Mouse (Mus musculus) v-Abl transformed pro-B cells (cell line): Measurements from ENCODE around the gene Hpse.

ENCODE experiments used
- in situ Hi-C, 2 experiments: fragments of 400-800 bp; cut with MboI; formaldehyde crosslinking; loops; one replicate each; pipeline ENCODE4 v1.15.1; 2025; ENCODE audit not compliant: unreplicated experiment in 2 of 2

Hpse gene

GRCm38 (mm10) chr5:100648546-100648945 lies 71.0 kb downstream of the Hpse start:
- in situ Hi-C loops, result no loop called here

GRCm38 (mm10) chr5:100648046-100648445 lies 71.5 kb downstream of the Hpse start:
- in situ Hi-C loops, result no loop called here

GRCm38 (mm10) chr5:100646558-100646957 lies 73.0 kb downstream of the Hpse start:
- in situ Hi-C loops, result no loop called here

- in situ Hi-C loops, result loop anchor here (5.0 kb wide), 1 partner anchor 72 kb away; the partner anchor contains the start of gene Plac8 (in 2 of the 2)
Measured at GRCm38 (mm10) chr5:100643991-100644535, 75.5 kb downstream of the Hpse start.

GRCm38 (mm10) chr5:100643253-100643990 lies 76.1 kb downstream of the Hpse start:
- in situ Hi-C loops, result loop anchor here (5.0 kb wide), 1 partner anchor 71 kb away; the partner anchor contains the start of gene Plac8 (in 2 of the 2)

GRCm38 (mm10) chr5:100642316-100642715 lies 77.2 kb downstream of the Hpse start:
- in situ Hi-C loops, result loop anchor here (5.0 kb wide), 1 partner anchor 70 kb away; the partner anchor contains the start of gene Plac8 (in 2 of the 2)

- in situ Hi-C loops, result no loop called here
Measured at GRCm38 (mm10) chr5:100638483-100638882, 81.0 kb downstream of the Hpse start.

GRCm38 (mm10) chr5:100636794-100637544 lies 82.5 kb downstream of the Hpse start:
- in situ Hi-C loops, result no loop called here

- in situ Hi-C loops, result no loop called here
Measured at GRCm38 (mm10) chr5:100635908-100636307, 83.6 kb downstream of the Hpse start.

GRCm38 (mm10) chr5:100634885-100635478 lies 84.5 kb downstream of the Hpse start:
- in situ Hi-C loops, result no loop called here

GRCm38 (mm10) chr5:100632540-100633129 lies 86.9 kb downstream of the Hpse start:
- in situ Hi-C loops, result no loop called here
